Mouse (Mus musculus): ENCODE measurements around the gene Olfr568. TPM values are rescaled to one million over a fixed set of nuclear protein-coding genes. Genes with fewer than 3 reads are reported as not detected.
A peak's percentile ranks its signal among the peaks of the same experiment; 100 is the strongest.

Olfr568 gene
- polyA plus RNA-seq (2014; fragmentation: Nextera tagmentation; extraction: Ambion mirVana), result not detected in 2 replicates

DNA sequence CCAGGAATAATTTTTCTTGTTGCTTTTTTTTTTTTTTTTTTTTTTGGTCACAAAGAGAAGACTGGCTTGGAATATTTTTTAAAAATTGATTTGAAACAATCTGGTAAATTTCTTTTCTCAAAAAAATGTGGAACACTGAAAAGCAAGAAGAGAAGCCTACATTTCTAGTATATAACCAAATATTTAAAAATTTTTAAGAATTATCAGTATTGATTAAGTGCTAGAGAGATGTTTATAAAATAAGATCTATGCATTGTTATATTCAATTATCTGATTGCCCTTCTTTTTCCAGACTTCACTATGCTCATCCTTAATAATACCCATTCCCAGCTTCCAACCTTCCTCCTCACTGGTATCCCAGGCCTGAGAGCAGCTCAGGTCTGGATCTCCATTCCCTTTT, at the start of gene Olfr568:
Olfr568 (plus strand) TSS at position 301 of the 400 bp plus-strand sequence.
- Histone ChIP-seq H3K4me2 (replicated peaks) (no peak within 1 kb of the TSS), H3K9ac (no peak within 1 kb of the TSS), H3K27ac (no peak within 1 kb of the TSS), H3K36me3 (replicated peaks; ENCODE audit: control insufficient read depth, insufficient read depth) (no peaks in the 10 kb centered on the region), H3K27me3 (ENCODE audit: control insufficient read depth, insufficient read depth, low read length) (no peaks in the 10 kb centered on the region), H3K4me3 (replicated peaks; ENCODE audit: low read length) (no peak within 1 kb of the TSS), H3K4me1 (replicated peaks; ENCODE audit: control insufficient read depth, insufficient read depth, low read length) (no peaks in the 10 kb centered on the region), H3K9me3 (ENCODE audit: control insufficient read depth, low read length) (no peaks in the 10 kb centered on the region)
- ATAC-seq (ENCODE audit: low FRiP score), result no peak
- DNase-seq (ENCODE audit: low spot score), result no peak

DNA sequence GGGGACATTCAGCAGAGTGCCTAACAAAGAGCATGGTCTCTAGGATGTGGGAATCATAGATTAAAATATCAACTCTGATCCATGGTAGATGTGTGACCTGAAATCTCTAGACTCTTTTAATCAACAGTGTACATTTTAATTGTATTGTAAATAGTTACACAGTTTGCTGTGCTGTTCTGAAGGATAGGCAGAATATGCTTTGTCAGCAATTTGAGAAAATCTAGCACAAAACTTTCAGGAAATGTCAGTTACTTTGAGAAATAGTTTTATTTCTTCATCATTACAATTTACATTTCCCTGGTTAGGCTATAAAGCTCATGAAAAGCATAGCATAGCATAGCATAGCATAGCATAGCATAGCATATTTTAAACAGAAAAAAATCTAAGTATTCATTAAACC, 21.1 kb upstream of the Olfr568 start:
- H3K9me3 ChIP-seq (ENCODE audit: control insufficient read depth, low read length), result no peaks in the 10 kb centered on the region
- H3K9ac ChIP-seq, result no peak overlapping the region
- no peak overlapping the region for H3K4me3 ChIP-seq (replicated peaks; ENCODE audit: low read length)
- no peak for DNase-seq (ENCODE audit: low spot score)
- H3K4me1 ChIP-seq (replicated peaks; ENCODE audit: control insufficient read depth, insufficient read depth, low read length), result no peaks in the 10 kb centered on the region
- ATAC-seq (ENCODE audit: low FRiP score), result no peak
- no peak overlapping the region for H3K4me2 ChIP-seq (replicated peaks)
- H3K36me3 ChIP-seq (replicated peaks; ENCODE audit: control insufficient read depth, insufficient read depth), result no peaks in the 10 kb centered on the region
- no peaks in the 10 kb centered on the region for H3K27me3 ChIP-seq (ENCODE audit: control insufficient read depth, insufficient read depth, low read length)
- no peak overlapping the region for H3K27ac ChIP-seq

DNA sequence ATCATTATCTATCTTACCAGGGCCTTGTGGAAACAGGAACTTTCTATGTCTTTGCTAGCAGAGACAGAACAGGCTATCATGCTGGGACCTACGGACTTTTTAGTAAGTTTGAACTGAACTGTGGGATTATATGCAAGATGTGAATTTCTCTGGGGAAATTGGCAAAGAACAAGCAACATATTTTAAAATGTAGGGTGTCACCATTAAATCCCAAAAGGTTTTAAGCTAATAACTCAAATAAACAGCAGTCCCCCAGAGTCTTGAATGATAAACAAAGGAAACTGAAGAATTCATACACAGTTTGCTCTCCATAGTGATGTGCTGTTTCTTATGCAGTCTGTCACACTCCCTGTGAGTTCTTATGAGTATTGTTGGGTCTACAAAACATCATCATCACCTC, 18.3 kb upstream of the Olfr568 start, which contains the start of gene Olfr566:
Olfr566 (minus strand) TSS at position 101 of the 400 bp plus-strand sequence.
- H3K4me3 ChIP-seq (replicated peaks; ENCODE audit: low read length), result no peak within 1 kb of the TSS
- no peak within 1 kb of the TSS for H3K4me2 ChIP-seq (replicated peaks)
- no peaks in the 10 kb centered on the region for H3K36me3 ChIP-seq (replicated peaks; ENCODE audit: control insufficient read depth, insufficient read depth)
- DNase-seq (ENCODE audit: low spot score) (no peak), ATAC-seq (ENCODE audit: low FRiP score) (no peak)
- no peak within 1 kb of the TSS for H3K27ac ChIP-seq
- H3K27me3 ChIP-seq (ENCODE audit: control insufficient read depth, insufficient read depth, low read length), result no peaks in the 10 kb centered on the region
- no peak within 1 kb of the TSS for H3K9ac ChIP-seq
- no peaks in the 10 kb centered on the region for H3K4me1 ChIP-seq (replicated peaks; ENCODE audit: control insufficient read depth, insufficient read depth, low read length)
- no peaks in the 10 kb centered on the region for H3K9me3 ChIP-seq (ENCODE audit: control insufficient read depth, low read length)
- 82% methylated on average over 1 of the region's 1 CpGs for WGBS

DNA sequence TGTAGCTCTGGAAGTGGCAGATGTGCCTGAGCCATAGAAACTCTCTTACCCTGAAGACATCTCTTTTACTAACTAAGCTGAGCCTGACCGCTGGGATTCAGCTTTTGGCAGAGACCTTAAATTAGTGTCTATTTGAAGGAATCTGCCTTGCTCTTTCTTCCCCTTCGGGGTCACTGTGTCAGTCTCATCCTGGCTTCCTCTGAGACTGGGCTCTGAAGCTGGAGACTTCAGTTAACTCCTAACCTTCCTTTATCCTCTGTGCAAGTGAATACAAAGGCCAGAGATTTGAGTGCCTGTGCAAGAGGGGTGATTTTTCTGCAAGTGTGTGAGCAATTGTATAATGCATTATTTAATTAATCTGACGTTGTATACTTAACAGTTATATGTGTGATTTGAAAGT, 13.9 kb downstream of the Olfr568 start, which contains the start of gene Olfr569:
Olfr569 (minus strand) TSS at position 101 of the 400 bp plus-strand sequence.
- no peak within 1 kb of the TSS for H3K9ac ChIP-seq
- no peaks in the 10 kb centered on the region for H3K4me1 ChIP-seq (replicated peaks; ENCODE audit: control insufficient read depth, insufficient read depth, low read length)
- 81% methylated on average over 3 of the region's 3 CpGs for WGBS
- H3K9me3 ChIP-seq (ENCODE audit: control insufficient read depth, low read length), result no peaks in the 10 kb centered on the region
- no peak within 1 kb of the TSS for H3K4me3 ChIP-seq (replicated peaks; ENCODE audit: low read length)
- no peaks in the 10 kb centered on the region for H3K36me3 ChIP-seq (replicated peaks; ENCODE audit: control insufficient read depth, insufficient read depth)
- no peak for DNase-seq (ENCODE audit: low spot score)
- ATAC-seq (ENCODE audit: low FRiP score), result no peak
- H3K4me2 ChIP-seq (replicated peaks), result no peak within 1 kb of the TSS
- no peak within 1 kb of the TSS for H3K27ac ChIP-seq
- H3K27me3 ChIP-seq (ENCODE audit: control insufficient read depth, insufficient read depth, low read length), result no peaks in the 10 kb centered on the region

DNA sequence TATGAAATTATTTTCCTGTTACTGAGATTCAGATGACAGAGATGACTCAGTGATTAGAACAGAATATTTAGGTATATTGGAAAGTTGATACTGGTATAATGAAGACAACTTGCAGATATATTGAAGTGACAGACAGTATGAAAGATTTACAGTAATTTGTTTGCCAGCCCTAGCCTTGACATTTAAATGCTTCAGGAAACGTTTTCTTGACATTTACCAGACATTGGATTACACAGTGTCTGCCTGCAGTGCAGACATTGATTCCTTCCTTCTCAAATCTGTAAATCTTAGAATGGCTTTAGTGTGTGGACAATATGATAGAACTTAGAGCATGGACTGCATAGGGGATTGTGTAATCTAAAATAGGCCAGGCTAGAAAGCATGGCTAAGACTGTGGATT, 38.3 kb downstream of the Olfr568 start:
- Histone ChIP-seq H3K36me3 (replicated peaks; ENCODE audit: control insufficient read depth, insufficient read depth) (no peaks in the 10 kb centered on the region), H3K9ac (no peak overlapping the region), H3K4me3 (replicated peaks; ENCODE audit: low read length) (no peak overlapping the region), H3K9me3 (ENCODE audit: control insufficient read depth, low read length) (no peaks in the 10 kb centered on the region), H3K4me2 (replicated peaks) (no peak overlapping the region), H3K27me3 (ENCODE audit: control insufficient read depth, insufficient read depth, low read length) (no peaks in the 10 kb centered on the region), H3K27ac (no peak overlapping the region), H3K4me1 (replicated peaks; ENCODE audit: control insufficient read depth, insufficient read depth, low read length) (no peaks in the 10 kb centered on the region)
- DNase-seq (ENCODE audit: low spot score) (no peak), ATAC-seq (ENCODE audit: low FRiP score) (no peak)
- WGBS, result 51% methylated on average over 1 of the region's 1 CpGs

DNA sequence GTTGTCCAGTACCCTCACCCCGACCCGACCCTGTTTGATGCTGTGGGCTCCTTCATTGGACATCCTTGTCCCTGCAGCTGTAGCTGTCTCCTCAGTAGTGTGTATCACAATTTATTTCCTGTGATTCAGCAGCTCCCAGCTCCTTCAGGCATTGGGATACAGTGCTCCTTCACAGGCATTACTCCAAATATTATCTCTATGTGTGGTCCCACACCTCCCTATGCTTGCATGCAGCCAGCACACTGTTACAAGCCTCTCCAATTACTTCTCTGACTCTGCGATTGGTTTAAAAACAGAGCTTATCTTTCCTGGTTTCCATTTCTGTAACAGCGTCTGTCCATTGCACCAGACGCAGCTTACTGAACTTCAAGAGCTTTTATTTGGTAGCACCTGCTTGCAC, 39.5 kb downstream of the Olfr568 start:
- no peaks in the 10 kb centered on the region for H3K4me1 ChIP-seq (replicated peaks; ENCODE audit: control insufficient read depth, insufficient read depth, low read length)
- H3K9me3 ChIP-seq (ENCODE audit: control insufficient read depth, low read length), result no peaks in the 10 kb centered on the region
- no peak overlapping the region for H3K9ac ChIP-seq
- no peaks in the 10 kb centered on the region for H3K27me3 ChIP-seq (ENCODE audit: control insufficient read depth, insufficient read depth, low read length)
- DNase-seq (ENCODE audit: low spot score), result no peak
- ATAC-seq (ENCODE audit: low FRiP score), result no peak
- H3K4me2 ChIP-seq (replicated peaks), result no peak overlapping the region
- H3K36me3 ChIP-seq (replicated peaks; ENCODE audit: control insufficient read depth, insufficient read depth), result no peaks in the 10 kb centered on the region
- no peak overlapping the region for H3K27ac ChIP-seq
- H3K4me3 ChIP-seq (replicated peaks; ENCODE audit: low read length), result no peak overlapping the region
- WGBS, result 81% methylated on average over 5 of the region's 5 CpGs

DNA sequence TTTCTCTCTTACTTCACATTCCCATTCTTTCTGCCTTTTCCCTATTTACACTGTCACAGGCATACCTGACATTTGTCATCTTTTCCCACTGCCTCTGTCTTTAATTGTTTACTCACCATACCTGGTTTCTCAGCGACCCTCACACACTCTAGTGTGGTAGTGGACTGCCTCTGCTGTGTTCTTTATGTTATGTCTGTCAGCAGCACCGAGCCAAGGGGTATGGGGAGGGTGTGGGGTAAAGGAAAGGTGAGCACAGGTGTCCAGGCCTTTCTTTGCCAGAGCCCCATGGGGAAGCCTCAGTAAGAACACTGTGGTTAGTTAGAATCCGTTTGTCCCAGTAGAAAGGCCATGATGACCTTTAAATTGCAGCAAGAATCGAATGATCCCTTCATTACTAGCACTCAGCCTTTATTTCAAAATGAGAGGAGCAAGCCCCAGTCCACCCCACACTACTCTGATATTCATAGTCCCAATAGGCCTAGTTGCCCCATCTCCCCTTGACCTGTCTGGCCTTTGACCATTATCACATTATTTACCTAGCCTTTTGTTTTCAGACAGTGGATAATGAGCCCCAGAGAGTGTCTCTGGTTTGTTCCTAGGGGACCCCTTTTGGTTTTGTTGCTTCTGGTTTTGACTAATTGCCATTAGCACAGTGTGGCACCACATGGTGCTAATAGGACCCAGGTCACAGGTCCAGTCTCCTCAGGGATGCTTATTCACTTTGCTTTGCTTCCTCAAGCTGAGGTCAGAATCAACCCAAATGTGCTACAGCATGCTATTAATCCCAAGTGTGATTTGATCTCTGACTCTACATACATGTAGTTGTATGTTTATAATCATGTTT, 40.3 kb downstream of the Olfr568 start, which contains the start of gene Olfr571:
Olfr571 (minus strand) TSS at position 505 of the 844 bp plus-strand sequence.
- H3K36me3 ChIP-seq (replicated peaks; ENCODE audit: control insufficient read depth, insufficient read depth), result no peaks in the 10 kb centered on the region
- H3K4me3 ChIP-seq (replicated peaks; ENCODE audit: low read length), result no peak within 1 kb of the TSS
- DNase-seq (ENCODE audit: low spot score) (no peak), ATAC-seq (ENCODE audit: low FRiP score) (no peak)
- 66% methylated on average over 4 of the region's 4 CpGs for WGBS
- no peaks in the 10 kb centered on the region for H3K9me3 ChIP-seq (ENCODE audit: control insufficient read depth, low read length)
- H3K27me3 ChIP-seq (ENCODE audit: control insufficient read depth, insufficient read depth, low read length), result no peaks in the 10 kb centered on the region
- H3K27ac ChIP-seq, result no peak within 1 kb of the TSS
- no peak within 1 kb of the TSS for H3K9ac ChIP-seq
- no peak within 1 kb of the TSS for H3K4me2 ChIP-seq (replicated peaks)
- H3K4me1 ChIP-seq (replicated peaks; ENCODE audit: control insufficient read depth, insufficient read depth, low read length), result no peaks in the 10 kb centered on the region

DNA sequence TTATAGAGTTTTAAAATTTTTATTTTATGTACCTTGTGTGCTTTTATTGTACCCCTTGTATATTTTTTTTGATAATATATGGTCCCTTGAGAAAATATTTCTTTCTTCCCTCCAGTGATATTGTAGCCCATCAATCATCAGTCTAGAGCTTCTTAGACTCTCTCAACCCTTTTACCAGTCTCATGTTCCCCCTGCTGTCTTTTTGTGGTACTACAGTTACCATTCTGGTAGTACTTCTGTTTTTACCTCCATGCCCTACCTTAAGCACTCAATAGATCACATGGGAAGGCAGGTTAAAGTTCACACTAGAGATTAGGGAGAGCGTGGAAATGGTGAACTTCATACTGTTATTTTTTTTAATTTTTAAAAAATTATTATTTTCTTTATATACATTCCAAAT, 42.7 kb downstream of the Olfr568 start:
- Histone ChIP-seq H3K4me3 (replicated peaks; ENCODE audit: low read length) (no peak overlapping the region), H3K9ac (no peak overlapping the region), H3K4me1 (replicated peaks; ENCODE audit: control insufficient read depth, insufficient read depth, low read length) (no peaks in the 10 kb centered on the region), H3K9me3 (ENCODE audit: control insufficient read depth, low read length) (no peaks in the 10 kb centered on the region), H3K36me3 (replicated peaks; ENCODE audit: control insufficient read depth, insufficient read depth) (no peaks in the 10 kb centered on the region), H3K4me2 (replicated peaks) (no peak overlapping the region), H3K27ac (no peak overlapping the region), H3K27me3 (ENCODE audit: control insufficient read depth, insufficient read depth, low read length) (no peaks in the 10 kb centered on the region)
- 30% methylated on average over 1 of the region's 1 CpGs for WGBS
- DNase-seq (ENCODE audit: low spot score) (peak; percentile 82), ATAC-seq (ENCODE audit: low FRiP score) (peak; percentile 88)

DNA sequence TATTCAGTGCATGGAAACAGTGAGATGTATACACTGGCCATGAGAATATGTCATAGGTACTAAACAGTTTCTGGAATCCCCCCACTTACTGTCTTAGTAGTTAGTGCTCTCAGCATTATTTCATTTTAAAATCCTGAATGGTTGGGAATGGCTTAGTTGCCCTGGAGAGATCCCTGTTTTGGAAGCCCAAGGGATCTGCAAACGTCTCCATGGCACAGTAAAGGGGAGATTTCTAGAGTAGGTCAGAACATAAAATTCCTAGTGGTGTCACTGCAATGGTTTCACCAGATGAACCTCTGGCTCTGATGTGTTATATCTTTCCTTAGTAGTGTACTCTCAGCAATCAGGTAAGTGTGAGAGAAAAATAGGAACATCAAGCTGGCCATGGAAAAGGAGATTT, 47.2 kb downstream of the Olfr568 start, which contains the start of gene Olfr572:
Olfr572 (plus strand) TSS at position 301 of the 400 bp plus-strand sequence.
- no peak within 1 kb of the TSS for H3K4me3 ChIP-seq (replicated peaks; ENCODE audit: low read length)
- no peaks in the 10 kb centered on the region for H3K4me1 ChIP-seq (replicated peaks; ENCODE audit: control insufficient read depth, insufficient read depth, low read length)
- H3K9me3 ChIP-seq (ENCODE audit: control insufficient read depth, low read length), result no peaks in the 10 kb centered on the region
- no peak within 1 kb of the TSS for H3K4me2 ChIP-seq (replicated peaks)
- ATAC-seq (ENCODE audit: low FRiP score), result no peak
- H3K27me3 ChIP-seq (ENCODE audit: control insufficient read depth, insufficient read depth, low read length), result no peaks in the 10 kb centered on the region
- DNase-seq (ENCODE audit: low spot score), result no peak
- 73% methylated on average over 1 of the region's 1 CpGs for WGBS
- H3K36me3 ChIP-seq (replicated peaks; ENCODE audit: control insufficient read depth, insufficient read depth), result no peaks in the 10 kb centered on the region
- H3K27ac ChIP-seq, result no peak within 1 kb of the TSS
- no peak within 1 kb of the TSS for H3K9ac ChIP-seq
